Mouse (Mus musculus) cortical plate, adult 2 months (tissue): ENCODE data around the gene Gm39115.

Experiments used
- CTCF ChIP-seq: fragments of 200-500 bp; IDR thresholded peaks from 2 replicates; pipeline ENCODE4 v1.5.1; 2011; ENCODE audit warnings: mild to moderate bottlenecking, control low read depth, low read length; ENCODE audit not compliant: insufficient read depth; ENCODE audit errors: extremely low read depth
- POLR2A ChIP-seq: fragments of 200-500 bp; IDR thresholded peaks from 2 replicates; pipeline ENCODE4 v1.6.1; 2011; ENCODE audit warnings: mild to moderate bottlenecking, low read length, control low read depth; ENCODE audit not compliant: insufficient read depth; ENCODE audit errors: extremely low read depth

DNA sequence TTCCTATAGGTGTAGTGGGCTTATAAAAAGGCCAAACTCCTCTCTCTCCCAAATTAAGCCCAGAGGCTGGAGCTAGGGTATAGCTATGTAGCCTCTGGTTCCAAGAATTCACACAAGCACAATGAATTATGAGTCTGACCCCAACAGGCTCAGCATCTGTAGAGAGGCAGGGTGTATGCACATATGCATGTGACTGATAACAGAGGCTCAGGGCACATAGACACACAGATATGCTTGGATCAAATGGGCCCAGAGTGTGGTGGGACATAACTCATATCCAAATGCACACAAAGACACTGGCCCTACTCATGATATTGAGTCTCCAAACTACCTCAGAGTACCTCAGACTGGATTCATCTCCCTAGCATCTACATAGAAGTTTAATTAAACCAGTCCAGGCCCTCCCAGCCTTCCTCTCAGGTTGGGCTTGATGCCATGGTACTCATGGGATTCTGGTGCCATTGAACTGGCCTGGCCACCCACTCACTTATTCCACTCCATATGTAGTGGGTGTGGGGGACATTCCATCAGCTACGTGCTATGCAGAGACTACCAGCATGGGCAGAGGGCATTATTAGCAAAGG is 48.7 kb downstream of the Gm39115 start:
- no peak for TF ChIP-seq CTCF
- TF ChIP-seq POLR2A = no peak
